Mouse (Mus musculus) cerebellum, adult 8-10 months (tissue): ENCODE results near the gene Fbln7.
A peak's percentile ranks its signal among the peaks of the same experiment; 100 is the strongest.

Experiments used
- DNase-seq: peaks from one replicate; pipeline ENCODE4 v3.0.0; 2022

Gene Fbln7

GRCm38 (mm10) chr2:128875526-128875925 lies 12.7 kb downstream of the Fbln7 start:
- no peak for DNase-seq

- no peak for DNase-seq
Measured at GRCm38 (mm10) chr2:128881236-128881635, 18.5 kb downstream of the Fbln7 start.

- no peak for DNase-seq
Measured at GRCm38 (mm10) chr2:128885225-128885811, 22.5 kb downstream of the Fbln7 start.

GRCm38 (mm10) chr2:128887866-128888550 lies 25.2 kb downstream of the Fbln7 start:
- DNase-seq, result no peak

- DNase-seq, result no peak
Measured at GRCm38 (mm10) chr2:128890661-128891335, 28.0 kb downstream of the Fbln7 start.

- DNase-seq, result peak; percentile 45
Measured at GRCm38 (mm10) chr2:128892180-128892721, 29.5 kb downstream of the Fbln7 start.

- DNase-seq, result no peak
Measured at GRCm38 (mm10) chr2:128902843-128903242, 40.1 kb downstream of the Fbln7 start.

GRCm38 (mm10) chr2:128903661-128904060 lies 40.9 kb downstream of the Fbln7 start:
- DNase-seq, result no peak

- DNase-seq, result no peak
Measured at GRCm38 (mm10) chr2:128914978-128915377, 52.2 kb downstream of the Fbln7 start.

GRCm38 (mm10) chr2:128916528-128916927 lies 53.7 kb downstream of the Fbln7 start:
- no peak for DNase-seq

- no peak for DNase-seq
Measured at GRCm38 (mm10) chr2:128924799-128925198, 62.0 kb downstream of the Fbln7 start.

- DNase-seq, result no peak
Measured at GRCm38 (mm10) chr2:128928446-128928845, 65.7 kb downstream of the Fbln7 start.

- no peak for DNase-seq
Measured at GRCm38 (mm10) chr2:128930704-128931103, 67.9 kb downstream of the Fbln7 start.

- no peak for DNase-seq
Measured at GRCm38 (mm10) chr2:128936256-128936655, 73.5 kb downstream of the Fbln7 start.

GRCm38 (mm10) chr2:128943538-128944528 lies 81.1 kb downstream of the Fbln7 start, which contains the start of gene Zc3h8:
Gene Zc3h8, minus strand, starts transcription at chr2:128944077.
- peak; percentile 97 for DNase-seq
